Mouse (Mus musculus) limb, embryonic 14.5 days (tissue): ENCODE results near the gene Prmt8. TPM values are rescaled to one million over a fixed set of nuclear protein-coding genes. Genes with fewer than 3 reads are reported as not detected.

ENCODE experiments used
- ATAC-seq: fragments of 200-750 bp; cut with Nextera tagmentation; 2 replicates; pipeline ENCODE4 v1.8.0; 2017; ENCODE audit warnings: low read depth, moderate number of reproducible peaks, moderate TSS enrichment; ENCODE audit not compliant: low FRiP score
- DNase-seq: peaks from one replicate; pipeline ENCODE4 v3.0.0-alpha.2; 2015; ENCODE audit warnings: low spot score
- H3K27ac ChIP-seq: fragments of 300-500 bp; sonication (generic); replicated peaks from 2 replicates; pipeline ENCODE4 v1.5.1; 2014; ENCODE audit warnings: low read depth, mild to moderate bottlenecking, low read length, moderate library complexity, mixed read lengths
- H3K27me3 ChIP-seq: fragments of 300-500 bp; sonication (generic); 2 replicates; pipeline ENCODE4 v1.6.1; 2014; ENCODE audit warnings: low read length, mixed read lengths; ENCODE audit not compliant: control insufficient read depth, insufficient read depth
- H3K36me3 ChIP-seq: fragments of 300-500 bp; sonication (generic); 2 replicates; pipeline ENCODE4 v1.6.1; 2014; ENCODE audit warnings: mild to moderate bottlenecking, low read length, moderate library complexity, mixed read lengths; ENCODE audit not compliant: control insufficient read depth, insufficient read depth
- H3K4me1 ChIP-seq: fragments of 300-500 bp; sonication (generic); 2 replicates; pipeline ENCODE4 v1.6.1; 2014; ENCODE audit warnings: antibody characterized with exemption, low read length, mixed read lengths; ENCODE audit not compliant: control insufficient read depth, insufficient read depth
- H3K4me2 ChIP-seq: fragments of 300-500 bp; sonication (generic); replicated peaks from 2 replicates; pipeline ENCODE4 v1.6.1; 2014; ENCODE audit warnings: low read depth, mild to moderate bottlenecking, low read length, moderate library complexity; ENCODE audit not compliant: severe bottlenecking
- H3K4me3 ChIP-seq: fragments of 300-500 bp; sonication (generic); replicated peaks from 2 replicates; pipeline ENCODE4 v1.5.1; 2014; ENCODE audit warnings: low read length
- H3K9ac ChIP-seq: fragments of 300-500 bp; sonication (generic); 2 replicates; pipeline ENCODE4 v1.6.1; 2014; ENCODE audit warnings: mild to moderate bottlenecking, low read depth, low read length, moderate library complexity; ENCODE audit not compliant: severe bottlenecking
- H3K9me3 ChIP-seq: fragments of 300-500 bp; sonication (generic); 2 replicates; pipeline ENCODE4 v1.6.1; 2016; ENCODE audit warnings: low read length; ENCODE audit not compliant: control insufficient read depth
- POLR2A ChIP-seq: fragments of 200-500 bp; IDR thresholded peaks from 2 replicates; pipeline ENCODE4 v1.8.0; 2012; ENCODE audit warnings: inconsistent platforms, mild to moderate bottlenecking, moderate library complexity, borderline replicate concordance; ENCODE audit not compliant: insufficient read depth, insufficient read length; ENCODE audit errors: extremely low read depth
- WGBS: fragments of 180-500 bp; shearing (Covaris S2); extraction: QIAGEN DNeasy Blood & Tissue Kit; methylation state at CpG from one replicate; pipeline ENCODE4 v1.1.7; 2014; 5-methylcytosine and 5-hydroxymethylcytosine counted together
- polyA plus RNA-seq, 2 experiments: library from polyadenylated mRNA; depleted of rRNA in 1 of 2; stranded (reverse) in 1 of 2; unstranded in 1 of 2; fragments of >200 nt; fragmentation: Nextera tagmentation in 1 of 2; extraction: Ambion mirVana in 1 of 2; gene quantifications; 2 replicates each; pipeline versions ENCODE4 v1.2.1 to v1.2.3; 2012 to 2014

Prmt8 gene
- polyA plus RNA-seq, 2 experiments: 0.31 to 0.34 TPM

- Histone ChIP-seq H3K9ac (no peak overlapping the region), H3K4me2 (no peak overlapping the region), H3K27me3 (no peaks in the 10 kb centered on the region), H3K27ac (no peak overlapping the region), H3K9me3 (no peaks in the 10 kb centered on the region), H3K36me3 (no peaks in the 10 kb centered on the region), H3K4me1 (0 out of 2 replicates have a peak, but pooled peaks cover 3% of the 10 kb centered on the region), H3K4me3 (no peak overlapping the region)
- DNase-seq (no peak), ATAC-seq (no peak)
- WGBS: 90% methylated on average over 6 of the region's 6 CpGs
- no peak for TF ChIP-seq POLR2A
These were observed 82.0 kb downstream of the Prmt8 start for GRCm38 (mm10) chr6:127687181-127687860.

- no peaks in the 10 kb centered on the region for H3K9me3 ChIP-seq
- H3K9ac ChIP-seq: no peak overlapping the region
- WGBS: 71% methylated on average over 4 of the region's 4 CpGs
- ATAC-seq (no peak), DNase-seq (no peak)
- H3K27me3 ChIP-seq: no peaks in the 10 kb centered on the region
- no peak overlapping the region for H3K27ac ChIP-seq
- H3K4me3 ChIP-seq: no peak overlapping the region
- 0 out of 2 replicates have a peak, but pooled peaks cover 3% of the 10 kb centered on the region for H3K4me1 ChIP-seq
- no peak overlapping the region for H3K4me2 ChIP-seq
- H3K36me3 ChIP-seq: no peaks in the 10 kb centered on the region
- no peak for TF ChIP-seq POLR2A
These were observed 84.3 kb downstream of the Prmt8 start for GRCm38 (mm10) chr6:127684981-127685380.

GRCm38 (mm10) chr6:127683561-127683960 lies 85.7 kb downstream of the Prmt8 start:
- Histone ChIP-seq H3K27me3 (no peaks in the 10 kb centered on the region), H3K4me3 (no peak overlapping the region), H3K9me3 (no peaks in the 10 kb centered on the region), H3K4me2 (no peak overlapping the region), H3K36me3 (no peaks in the 10 kb centered on the region), H3K27ac (no peak overlapping the region), H3K9ac (no peak overlapping the region), H3K4me1 (no peaks in the 10 kb centered on the region)
- no peak for TF ChIP-seq POLR2A
- WGBS: 64% methylated on average over 8 of the region's 8 CpGs
- ATAC-seq (no peak), DNase-seq (no peak)

GRCm38 (mm10) chr6:127680784-127681183 lies 88.5 kb downstream of the Prmt8 start:
- H3K4me2 ChIP-seq: no peak overlapping the region
- H3K9me3 ChIP-seq: no peaks in the 10 kb centered on the region
- DNase-seq (no peak), ATAC-seq (no peak)
- no peak for TF ChIP-seq POLR2A
- H3K4me3 ChIP-seq: no peak overlapping the region
- H3K4me1 ChIP-seq: no peaks in the 10 kb centered on the region
- H3K9ac ChIP-seq: no peak overlapping the region
- no peaks in the 10 kb centered on the region for H3K36me3 ChIP-seq
- no peak overlapping the region for H3K27ac ChIP-seq
- no peaks in the 10 kb centered on the region for H3K27me3 ChIP-seq
- WGBS: 83% methylated on average over 6 of the region's 7 CpGs

GRCm38 (mm10) chr6:127678998-127679397 lies 90.3 kb downstream of the Prmt8 start:
- no peaks in the 10 kb centered on the region for H3K27me3 ChIP-seq
- H3K4me1 ChIP-seq: no peaks in the 10 kb centered on the region
- no peak overlapping the region for H3K4me2 ChIP-seq
- H3K9ac ChIP-seq: no peak overlapping the region
- ATAC-seq: no peak
- H3K4me3 ChIP-seq: no peak overlapping the region
- WGBS: 78% methylated on average over 3 of the region's 3 CpGs
- H3K27ac ChIP-seq: no peak overlapping the region
- no peaks in the 10 kb centered on the region for H3K9me3 ChIP-seq
- H3K36me3 ChIP-seq: no peaks in the 10 kb centered on the region
- DNase-seq: no peak
- no peak for TF ChIP-seq POLR2A
